Mouse (Mus musculus) C2C12 (cell line): ENCODE measurements around the gene Gm11011. TPM values are rescaled to one million over a fixed set of nuclear protein-coding genes. Genes with fewer than 3 reads are reported as not detected.

ENCODE experiments used
- H3K27me3 ChIP-seq: one replicate; pipeline ENCODE4 v1.6.1; 2011; ENCODE audit not compliant: control insufficient read depth, insufficient read depth, insufficient read length
- H3K36me3 ChIP-seq: one replicate; pipeline ENCODE4 v1.6.1; 2011; ENCODE audit not compliant: control insufficient read depth, insufficient read depth
- H3K4me3 ChIP-seq: one replicate; pipeline ENCODE4 v1.5.1; 2011; ENCODE audit warnings: mild to moderate bottlenecking, control low read depth; ENCODE audit not compliant: poor library complexity, insufficient read depth, severe bottlenecking
- H3K79me2 ChIP-seq: one replicate; pipeline ENCODE4 v1.6.1; 2011; ENCODE audit not compliant: control insufficient read depth, insufficient read depth
- H3K79me3 ChIP-seq: one replicate; pipeline ENCODE4 v1.6.1; 2011; ENCODE audit warnings: low read depth, control low read depth
- H3ac ChIP-seq: one replicate; pipeline ENCODE3; 2011; ENCODE audit warnings: low read depth; ENCODE audit not compliant: control insufficient read depth, insufficient read length
- CEBPB ChIP-seq: IDR thresholded peaks from one replicate; pipeline ENCODE4 v1.6.1; 2011; ENCODE audit warnings: low read depth, mild to moderate bottlenecking, control low read depth, moderate library complexity
- CTCF ChIP-seq: IDR thresholded peaks from one replicate; pipeline ENCODE4 v1.5.1; 2011; ENCODE audit not compliant: control insufficient read depth, insufficient read depth, insufficient read length
- FOSL1 ChIP-seq: IDR thresholded peaks from one replicate; pipeline ENCODE4 v1.8.0; 2011; ENCODE audit warnings: mild to moderate bottlenecking, low read length; ENCODE audit not compliant: poor library complexity, insufficient read depth, severe bottlenecking
- MAX ChIP-seq: IDR thresholded peaks from one replicate; pipeline ENCODE4 v1.6.1; 2011; ENCODE audit warnings: mild to moderate bottlenecking, control low read depth
- MYOD1 ChIP-seq: IDR thresholded peaks from one replicate; pipeline ENCODE4 v1.6.1; 2011; ENCODE audit warnings: low read depth; ENCODE audit not compliant: control insufficient read depth, insufficient read length
- MYOG ChIP-seq: IDR thresholded peaks from one replicate; pipeline ENCODE4 v1.6.1; 2011; ENCODE audit not compliant: control insufficient read depth, insufficient read length; ENCODE audit errors: extremely low read depth
- USF1 ChIP-seq: IDR thresholded peaks from one replicate; pipeline ENCODE4 v1.6.1; 2011; ENCODE audit warnings: low read depth, mild to moderate bottlenecking, control low read depth, moderate library complexity
- polyA plus RNA-seq: library from polyadenylated mRNA; unstranded; fragments of >200 nt; fragmentation: generic; extraction: Trizol; gene quantifications from one replicate; pipeline ENCODE4 v1.2.1, GENCODE M21; 2012; ENCODE audit warnings: missing spikeins

The Gm11011 gene
- polyA plus RNA-seq, 1 experiment: not detected

DNA sequence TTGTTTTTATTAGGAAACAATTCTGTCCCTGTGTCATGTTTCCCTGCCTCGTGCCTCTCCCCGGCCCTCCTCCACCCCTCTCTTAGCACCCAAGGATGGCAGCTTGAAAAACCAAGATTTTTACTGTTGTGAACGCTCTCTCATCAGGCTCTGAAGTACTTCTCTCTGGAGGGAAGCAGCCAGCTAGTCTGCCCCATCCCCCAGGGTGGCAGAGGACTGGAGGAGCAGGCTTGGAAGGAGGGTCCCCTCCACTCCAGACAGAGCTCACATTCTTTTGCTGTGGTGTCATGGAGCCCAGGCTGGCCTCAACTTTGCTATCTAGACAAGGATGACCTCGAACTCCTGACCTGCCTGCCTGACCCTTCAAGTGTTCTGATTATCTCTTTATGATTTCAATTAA is 21.4 kb downstream of the Gm11011 start:
- Histone ChIP-seq H3K4me3 (no peak overlapping the region), H3K36me3 (no peaks in the 10 kb centered on the region), H3ac (no peak overlapping the region), H3K79me2 (no peaks in the 10 kb centered on the region), H3K79me3 (no peaks in the 10 kb centered on the region), H3K27me3 (no peaks in the 10 kb centered on the region)
- no peak for TF ChIP-seq MYOG
- no peak for TF ChIP-seq MYOD1
- no peak for TF ChIP-seq MAX
- TF ChIP-seq CTCF: no peak
- TF ChIP-seq CEBPB: no peak
- TF ChIP-seq USF1: no peak
- no peak for TF ChIP-seq FOSL1

DNA sequence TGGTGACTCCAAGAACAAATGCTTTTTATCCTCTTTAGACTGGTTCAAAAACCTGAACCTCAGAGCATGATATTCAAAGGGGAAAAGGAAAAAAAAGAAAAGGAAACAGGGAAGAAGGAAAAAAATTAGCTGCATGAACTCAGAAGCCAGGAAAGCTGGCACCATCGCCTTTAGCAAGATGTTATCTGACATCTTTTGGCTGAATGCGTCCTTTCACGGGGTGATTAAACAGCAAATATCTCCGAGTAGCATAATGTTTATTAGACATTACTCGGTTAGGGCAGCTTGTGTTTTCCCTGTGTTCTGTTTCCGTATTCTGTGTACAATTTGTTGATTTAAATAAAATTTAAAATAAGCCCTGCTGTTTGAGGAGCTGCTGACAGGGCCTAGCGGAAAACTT is 21.8 kb downstream of the Gm11011 start:
- Histone ChIP-seq H3K79me2 (no peaks in the 10 kb centered on the region), H3K4me3 (no peak overlapping the region), H3K27me3 (no peaks in the 10 kb centered on the region), H3K79me3 (no peaks in the 10 kb centered on the region), H3ac (no peak overlapping the region), H3K36me3 (no peaks in the 10 kb centered on the region)
- TF ChIP-seq MYOD1 (no peak), USF1 (no peak), FOSL1 (no peak), CTCF (no peak), CEBPB (no peak), MYOG (no peak), MAX (no peak)

- no peaks in the 10 kb centered on the region for H3K79me2 ChIP-seq
- H3K36me3 ChIP-seq: no peaks in the 10 kb centered on the region
- no peaks in the 10 kb centered on the region for H3K79me3 ChIP-seq
- no peak overlapping the region for H3ac ChIP-seq
- TF ChIP-seq CTCF (no peak), FOSL1 (no peak), CEBPB (no peak), MYOD1 (no peak), MYOG (no peak), USF1 (no peak), MAX (no peak)
- no peak overlapping the region for H3K4me3 ChIP-seq
- no peaks in the 10 kb centered on the region for H3K27me3 ChIP-seq
Measured at GRCm38 (mm10) chr2:169545674-169546073, 41.9 kb downstream of the Gm11011 start.

DNA sequence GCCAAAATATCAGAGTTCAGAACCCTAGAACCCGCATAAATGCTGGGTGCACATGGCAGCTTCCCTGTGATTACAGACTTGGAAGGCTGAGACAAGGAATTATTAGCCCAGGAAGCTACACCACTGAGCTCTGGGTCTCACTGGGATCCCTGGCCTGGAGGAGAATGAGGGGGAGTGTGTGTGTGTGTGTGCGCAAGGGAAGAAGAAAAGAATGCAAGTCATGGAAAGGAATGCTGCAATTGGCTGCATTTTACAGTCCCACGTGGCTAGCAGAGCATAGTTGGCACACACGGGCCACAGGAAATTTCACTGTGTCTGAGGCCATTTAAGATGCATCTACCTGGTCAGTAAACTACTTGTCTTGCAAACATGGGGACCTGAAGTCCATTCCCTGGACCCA is 48.6 kb downstream of the Gm11011 start:
- TF ChIP-seq CEBPB (no peak), MYOD1 (no peak), MAX (no peak), CTCF (no peak)
- Histone ChIP-seq H3ac (no peak overlapping the region), H3K79me2 (no peaks in the 10 kb centered on the region), H3K27me3 (no peaks in the 10 kb centered on the region), H3K79me3 (no peaks in the 10 kb centered on the region), H3K4me3 (no peak overlapping the region), H3K36me3 (no peaks in the 10 kb centered on the region)

Other genes starting within 250 kb of the Gm11011 start
- gene Tshz2, start 45.3 kb upstream of the Gm11011 start, polyA plus RNA-seq: not detected